Mouse (Mus musculus): ENCODE measurements at regions not wholly inside any gene's neighbourhood (a gene's known extent, or its start where the extent isn't known, plus 50 kb on each side); places are given as distances from the start of the nearest gene placed in this dataset.
A peak's percentile ranks its signal among the peaks of the same experiment; 100 is the strongest.

- no peak for ATAC-seq (ENCODE audit: insufficient number of reproducible peaks, insufficient read depth, low FRiP score, low TSS enrichment)
- WGBS = 87% methylated on average over 10 of the region's 10 CpGs
- H3K4me2 ChIP-seq (replicated peaks) = no peak overlapping the region
- H3K27ac ChIP-seq = no peak overlapping the region
- H3K4me1 ChIP-seq = peaks cover 4% of the 10 kb centered on the region; the same call in 1 of the 2 replicates
- H3K9ac ChIP-seq = no peak overlapping the region
- no peaks in the 10 kb centered on the region for H3K36me3 ChIP-seq
- no peaks in the 10 kb centered on the region for H3K9me3 ChIP-seq
- no peak overlapping the region for H3K4me3 ChIP-seq
- no peaks in the 10 kb centered on the region for H3K27me3 ChIP-seq
Measured at GRCm38 (mm10) chr10:43634371-43635080, 56.4 kb downstream of the Cd24a start.

DNA sequence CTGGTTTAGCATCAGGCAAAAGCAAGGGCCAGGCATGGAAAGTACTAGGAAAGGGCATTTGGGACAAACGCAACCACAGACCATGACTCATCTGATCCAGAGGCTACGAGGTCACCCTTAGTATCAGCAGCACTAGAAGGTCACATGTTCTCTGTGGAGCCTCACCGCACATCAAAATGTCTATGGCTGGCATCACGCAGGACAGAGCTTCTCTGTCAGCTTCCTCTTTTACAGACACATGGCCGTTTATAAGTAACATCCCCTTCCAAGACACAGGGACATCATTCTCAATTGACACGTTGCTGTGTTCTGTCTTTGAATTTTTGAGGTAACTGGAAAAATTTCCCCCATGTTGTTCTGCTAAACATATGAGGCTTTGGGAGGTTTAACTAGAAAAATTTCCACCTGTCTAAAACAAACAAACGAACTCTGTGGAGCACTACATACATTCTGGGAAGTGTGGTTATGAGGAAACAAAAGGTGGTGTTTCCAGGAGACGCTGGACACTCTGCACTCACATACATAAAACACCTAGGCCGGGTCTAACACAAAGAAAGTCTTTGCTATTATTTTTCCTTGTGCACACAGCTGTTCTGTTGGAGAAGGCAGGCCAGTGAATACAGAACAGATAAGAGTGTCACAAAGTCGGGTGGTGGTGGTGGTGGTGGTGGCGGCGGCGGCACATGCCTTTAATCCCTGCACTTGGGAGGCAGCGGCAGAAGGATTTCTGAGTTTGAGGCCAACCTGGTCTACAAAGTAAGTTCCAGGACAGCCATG lies 63.3 kb downstream of the Cd24a start:
- Histone ChIP-seq H3K4me1 (no peaks in the 10 kb centered on the region), H3K27me3 (no peaks in the 10 kb centered on the region), H3K27ac (no peak overlapping the region), H3K36me3 (no peaks in the 10 kb centered on the region), H3K4me2 (replicated peaks) (no peak overlapping the region), H3K4me3 (no peak overlapping the region), H3K9ac (no peak overlapping the region), H3K9me3 (no peaks in the 10 kb centered on the region)
- 73% methylated on average over 14 of the region's 14 CpGs for WGBS
- ATAC-seq (ENCODE audit: insufficient number of reproducible peaks, insufficient read depth, low FRiP score, low TSS enrichment) = no peak

DNA sequence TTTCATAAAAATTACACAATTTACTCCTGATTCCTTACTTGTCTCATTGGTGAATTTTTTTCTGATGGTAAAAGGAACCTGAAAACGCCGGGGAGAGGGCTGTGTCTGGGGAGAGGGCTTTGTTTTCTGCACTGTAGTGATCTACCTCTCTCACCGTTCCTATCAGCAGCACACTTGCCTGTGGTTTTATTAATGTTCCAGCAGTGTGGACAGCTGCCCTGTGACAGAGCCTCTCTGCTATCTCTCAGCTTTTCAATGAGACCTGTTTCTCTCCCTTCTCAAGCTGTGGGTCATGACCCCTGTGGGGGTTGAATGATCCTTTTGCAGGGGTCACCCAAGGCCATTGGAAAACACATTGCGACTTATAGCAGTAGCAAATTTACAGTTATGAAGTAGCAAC lies 68.2 kb downstream of the Cd24a start:
- H3K27ac ChIP-seq = no peak overlapping the region
- H3K9me3 ChIP-seq = no peaks in the 10 kb centered on the region
- 65% methylated on average over 4 of the region's 4 CpGs for WGBS
- no peak overlapping the region for H3K4me3 ChIP-seq
- H3K4me1 ChIP-seq = no peaks in the 10 kb centered on the region
- H3K27me3 ChIP-seq = no peaks in the 10 kb centered on the region
- H3K36me3 ChIP-seq = no peaks in the 10 kb centered on the region
- no peak for ATAC-seq (ENCODE audit: insufficient number of reproducible peaks, insufficient read depth, low FRiP score, low TSS enrichment)
- no peak overlapping the region for H3K9ac ChIP-seq
- no peak overlapping the region for H3K4me2 ChIP-seq (replicated peaks)

DNA sequence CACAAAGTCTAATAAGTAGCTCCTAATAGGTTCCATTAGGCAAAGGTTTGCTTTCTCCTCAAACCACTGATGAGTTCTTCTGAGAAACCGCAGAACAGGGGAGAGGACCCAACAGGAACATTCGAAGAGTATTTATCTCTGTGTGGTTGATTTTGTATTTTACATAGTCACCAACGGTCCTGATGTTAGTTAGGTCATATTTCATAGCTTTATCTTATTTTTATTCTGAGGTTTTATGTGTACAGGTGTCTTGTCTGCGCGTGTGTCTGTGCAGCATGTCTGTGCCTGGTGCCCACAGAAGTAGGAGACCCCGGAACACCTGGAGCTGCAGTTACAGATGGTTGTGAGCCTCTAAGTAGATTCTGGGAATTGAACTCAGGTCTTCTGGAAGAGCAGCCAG lies 68.9 kb downstream of the Cd24a start:
- no peaks in the 10 kb centered on the region for H3K9me3 ChIP-seq
- H3K4me2 ChIP-seq (replicated peaks) = no peak overlapping the region
- H3K36me3 ChIP-seq = no peaks in the 10 kb centered on the region
- no peak for ATAC-seq (ENCODE audit: insufficient number of reproducible peaks, insufficient read depth, low FRiP score, low TSS enrichment)
- WGBS = 92% methylated on average over 6 of the region's 6 CpGs
- no peaks in the 10 kb centered on the region for H3K4me1 ChIP-seq
- no peaks in the 10 kb centered on the region for H3K27me3 ChIP-seq
- H3K4me3 ChIP-seq = no peak overlapping the region
- H3K27ac ChIP-seq = no peak overlapping the region
- no peak overlapping the region for H3K9ac ChIP-seq

GRCm38 (mm10) chr10:43648186-43648585 lies 70.1 kb downstream of the Cd24a start:
- Histone ChIP-seq H3K4me2 (replicated peaks) (no peak overlapping the region), H3K4me3 (no peak overlapping the region), H3K27me3 (no peaks in the 10 kb centered on the region), H3K9ac (no peak overlapping the region), H3K27ac (no peak overlapping the region), H3K9me3 (peaks cover 4% of the 10 kb centered on the region; the same call in 1 of the 2 replicates), H3K4me1 (no peaks in the 10 kb centered on the region), H3K36me3 (no peaks in the 10 kb centered on the region)
- no peak for ATAC-seq (ENCODE audit: insufficient number of reproducible peaks, insufficient read depth, low FRiP score, low TSS enrichment)
- WGBS = 64% methylated on average over 5 of the region's 5 CpGs

DNA sequence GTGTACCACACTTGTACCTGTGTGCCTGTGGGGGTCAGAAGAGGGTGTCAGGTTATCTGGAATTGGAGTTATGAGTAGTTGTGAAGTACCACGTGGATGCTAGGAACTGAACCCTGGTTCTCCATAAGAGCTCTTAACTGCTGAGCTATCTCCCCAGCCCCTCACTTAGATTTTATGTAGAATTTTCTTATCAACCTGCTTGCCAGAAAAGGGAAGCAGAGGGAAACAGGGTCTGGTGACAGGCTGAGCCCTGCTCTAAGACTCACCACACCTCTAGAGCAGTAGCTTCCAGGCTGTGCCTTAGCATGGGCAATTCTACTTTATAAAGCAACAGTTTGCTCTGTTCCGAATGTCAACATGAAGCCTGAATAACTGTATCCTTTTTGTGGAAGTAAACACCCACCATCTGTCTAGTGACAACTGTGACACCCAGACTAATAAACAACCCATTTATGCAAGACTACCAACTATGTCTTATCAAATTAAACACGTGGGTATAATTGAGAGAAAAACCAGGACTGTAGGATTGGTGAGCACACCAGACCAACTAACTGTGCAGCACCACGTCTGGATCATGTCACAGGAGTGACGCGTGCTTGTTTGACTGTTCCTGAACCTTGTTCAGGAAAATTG lies 70.8 kb downstream of the Cd24a start:
- WGBS = 68% methylated on average over 6 of the region's 6 CpGs
- Histone ChIP-seq H3K4me3 (no peak overlapping the region), H3K4me1 (no peaks in the 10 kb centered on the region), H3K4me2 (replicated peaks) (no peak overlapping the region), H3K27me3 (no peaks in the 10 kb centered on the region), H3K27ac (no peak overlapping the region), H3K9me3 (peaks cover 9% of the 10 kb centered on the region; the same call in 1 of the 2 replicates), H3K9ac (no peak overlapping the region), H3K36me3 (no peaks in the 10 kb centered on the region)
- ATAC-seq (ENCODE audit: insufficient number of reproducible peaks, insufficient read depth, low FRiP score, low TSS enrichment) = no peak

- H3K9ac ChIP-seq = no peak overlapping the region
- H3K4me2 ChIP-seq (replicated peaks) = no peak overlapping the region
- no peak overlapping the region for H3K27ac ChIP-seq
- 76% methylated on average over 1 of the region's 1 CpGs for WGBS
- H3K9me3 ChIP-seq = peaks cover 9% of the 10 kb centered on the region; the same call in 1 of the 2 replicates
- H3K4me3 ChIP-seq = no peak overlapping the region
- ATAC-seq (ENCODE audit: insufficient number of reproducible peaks, insufficient read depth, low FRiP score, low TSS enrichment) = no peak
- H3K4me1 ChIP-seq = peaks cover 4% of the 10 kb centered on the region; the same call in 1 of the 2 replicates
- no peaks in the 10 kb centered on the region for H3K36me3 ChIP-seq
- no peaks in the 10 kb centered on the region for H3K27me3 ChIP-seq
Measured at GRCm38 (mm10) chr10:43650449-43650848, 72.4 kb downstream of the Cd24a start.

DNA sequence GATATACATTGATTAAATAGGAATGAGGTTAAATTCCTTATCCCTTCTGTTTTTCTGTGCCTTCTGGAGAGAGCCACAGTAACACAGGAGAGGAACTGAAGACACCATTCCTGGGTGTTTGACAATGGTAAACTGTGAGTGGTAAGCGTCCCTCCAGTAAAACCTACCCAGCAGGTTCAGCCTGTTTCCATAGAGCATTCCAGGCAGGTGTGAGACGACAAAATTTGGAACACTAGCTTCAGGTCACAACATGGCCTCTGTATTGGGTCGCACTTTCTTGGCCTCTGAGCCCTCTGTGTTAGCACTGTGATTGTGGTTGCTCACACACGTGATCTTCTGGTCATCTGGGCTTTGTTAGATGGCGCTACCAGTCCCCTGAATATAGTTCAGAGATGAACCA lies 73.4 kb downstream of the Cd24a start:
- H3K4me3 ChIP-seq = no peak overlapping the region
- no peaks in the 10 kb centered on the region for H3K27me3 ChIP-seq
- 76% methylated on average over 5 of the region's 5 CpGs for WGBS
- H3K9ac ChIP-seq = no peak overlapping the region
- no peak overlapping the region for H3K4me2 ChIP-seq (replicated peaks)
- H3K36me3 ChIP-seq = no peaks in the 10 kb centered on the region
- no peak overlapping the region for H3K27ac ChIP-seq
- H3K4me1 ChIP-seq = peaks cover 11% of the 10 kb centered on the region; the same call in 1 of the 2 replicates
- peaks cover 9% of the 10 kb centered on the region; the same call in 1 of the 2 replicates for H3K9me3 ChIP-seq
- no peak for ATAC-seq (ENCODE audit: insufficient number of reproducible peaks, insufficient read depth, low FRiP score, low TSS enrichment)

- H3K4me2 ChIP-seq (replicated peaks) = no peak overlapping the region
- H3K9me3 ChIP-seq = peaks cover 9% of the 10 kb centered on the region; the same call in 1 of the 2 replicates
- peaks cover 11% of the 10 kb centered on the region; the same call in 1 of the 2 replicates for H3K4me1 ChIP-seq
- 79% methylated on average over 13 of the region's 13 CpGs for WGBS
- H3K27ac ChIP-seq = no peak overlapping the region
- H3K27me3 ChIP-seq = no peaks in the 10 kb centered on the region
- no peak for ATAC-seq (ENCODE audit: insufficient number of reproducible peaks, insufficient read depth, low FRiP score, low TSS enrichment)
- H3K36me3 ChIP-seq = no peaks in the 10 kb centered on the region
- no peak overlapping the region for H3K9ac ChIP-seq
- H3K4me3 ChIP-seq = no peak overlapping the region
Measured at GRCm38 (mm10) chr10:43651915-43652314, 73.8 kb downstream of the Cd24a start.

- H3K9ac ChIP-seq = no peak overlapping the region
- H3K27me3 ChIP-seq = no peaks in the 10 kb centered on the region
- no peak for ATAC-seq (ENCODE audit: insufficient number of reproducible peaks, insufficient read depth, low FRiP score, low TSS enrichment)
- H3K9me3 ChIP-seq = peaks cover 9% of the 10 kb centered on the region; the same call in 1 of the 2 replicates
- H3K36me3 ChIP-seq = no peaks in the 10 kb centered on the region
- H3K4me1 ChIP-seq = peaks cover 11% of the 10 kb centered on the region; the same call in 1 of the 2 replicates
- no peak overlapping the region for H3K4me3 ChIP-seq
- no peak overlapping the region for H3K4me2 ChIP-seq (replicated peaks)
- 60% methylated on average over 8 of the region's 8 CpGs for WGBS
- H3K27ac ChIP-seq = peak overlapping the region; percentile 46; the same call in 1 of the 2 replicates
Measured at GRCm38 (mm10) chr10:43655082-43655671, 77.1 kb downstream of the Cd24a start.

- H3K4me2 ChIP-seq (replicated peaks) = no peak overlapping the region
- H3K27me3 ChIP-seq = no peaks in the 10 kb centered on the region
- H3K9ac ChIP-seq = no peak overlapping the region
- H3K36me3 ChIP-seq = no peaks in the 10 kb centered on the region
- peaks cover 9% of the 10 kb centered on the region; the same call in 1 of the 2 replicates for H3K9me3 ChIP-seq
- no peak overlapping the region for H3K4me3 ChIP-seq
- H3K4me1 ChIP-seq = peaks cover 11% of the 10 kb centered on the region; the same call in 1 of the 2 replicates
- H3K27ac ChIP-seq = peak overlapping the region; percentile 46; the same call in 1 of the 2 replicates
- 50% methylated on average over 2 of the region's 2 CpGs for WGBS
- no peak for ATAC-seq (ENCODE audit: insufficient number of reproducible peaks, insufficient read depth, low FRiP score, low TSS enrichment)
Measured at GRCm38 (mm10) chr10:43655680-43656079, 77.6 kb downstream of the Cd24a start.
